Mouse (Mus musculus) midbrain, embryonic 10.5 days (tissue): Measurements from ENCODE around the gene Ppp2r2c. TPM values are rescaled to one million over a fixed set of nuclear protein-coding genes. Genes with fewer than 3 reads are reported as not detected.

Experiments used
- DNase-seq: peaks from one replicate; pipeline ENCODE4 v3.0.0-alpha.2; 2017; ENCODE audit warnings: low spot score
- H3K27ac ChIP-seq: fragments of 300-500 bp; sonication (generic); replicated peaks from 2 replicates; pipeline ENCODE4 v1.5.1; 2016; ENCODE audit warnings: mild to moderate bottlenecking
- H3K27me3 ChIP-seq: fragments of 300-500 bp; sonication (generic); 2 replicates; pipeline ENCODE4 v1.6.1; 2016; ENCODE audit warnings: low read depth, mild to moderate bottlenecking; ENCODE audit not compliant: poor library complexity, severe bottlenecking
- H3K36me3 ChIP-seq: fragments of 300-500 bp; sonication (generic); 2 replicates; pipeline ENCODE4 v1.6.1; 2016; ENCODE audit warnings: mild to moderate bottlenecking, moderate library complexity
- H3K4me1 ChIP-seq: fragments of 300-500 bp; sonication (generic); 2 replicates; pipeline ENCODE4 v1.6.1; 2016
- H3K4me3 ChIP-seq: fragments of 300-500 bp; sonication (generic); 2 replicates; pipeline ENCODE4 v1.5.1; 2016; ENCODE audit warnings: mild to moderate bottlenecking, moderate library complexity
- H3K9me3 ChIP-seq: fragments of 300-500 bp; sonication (generic); replicated peaks from 2 replicates; pipeline ENCODE4 v1.6.1; 2016; ENCODE audit warnings: mild to moderate bottlenecking
- WGBS: fragments of 180-500 bp; shearing (Covaris S2); methylation state at CpG from one replicate; pipeline ENCODE4 v1.1.7; 2016; 5-methylcytosine and 5-hydroxymethylcytosine counted together
- polyA plus RNA-seq: library from polyadenylated mRNA; unstranded; fragments of >200 nt; fragmentation: Nextera tagmentation; extraction: Ambion mirVana; gene quantifications from 2 replicates; pipeline ENCODE4 v1.2.1, GENCODE M21; 2016

The Ppp2r2c gene
- polyA plus RNA-seq, 1 experiment from 2014 or later = 0.48 TPM

- Histone ChIP-seq H3K9me3 (no peaks in the 10 kb centered on the region), H3K27me3 (no peaks in the 10 kb centered on the region), H3K4me1 (peaks cover 21% of the 10 kb centered on the region), H3K4me3 (no peak overlapping the region), H3K27ac (no peak overlapping the region), H3K36me3 (no peaks in the 10 kb centered on the region)
- no peak for DNase-seq
- 76% methylated on average over 4 of the region's 4 CpGs for WGBS
Observed at GRCm38 (mm10) chr5:36891793-36892470, 23.6 kb downstream of the Ppp2r2c start.

GRCm38 (mm10) chr5:36893263-36893662 lies 24.9 kb downstream of the Ppp2r2c start:
- no peak overlapping the region for H3K27ac ChIP-seq
- WGBS = 84% methylated on average over 9 of the region's 9 CpGs

GRCm38 (mm10) chr5:36894070-36894469 lies 25.8 kb downstream of the Ppp2r2c start:
- WGBS = 74% methylated on average over 10 of the region's 10 CpGs
- DNase-seq = no peak
- Histone ChIP-seq H3K9me3 (no peaks in the 10 kb centered on the region), H3K27me3 (no peaks in the 10 kb centered on the region), H3K36me3 (no peaks in the 10 kb centered on the region), H3K27ac (no peak overlapping the region), H3K4me3 (no peak overlapping the region), H3K4me1 (peaks cover 9% of the 10 kb centered on the region)

More at GRCm38 (mm10) chr5:36893263-36893662, 24.9 kb downstream of the Ppp2r2c start:
- Histone ChIP-seq H3K27me3 (no peaks in the 10 kb centered on the region), H3K36me3 (no peaks in the 10 kb centered on the region), H3K4me1 (peaks cover 9% of the 10 kb centered on the region), H3K4me3 (no peak overlapping the region), H3K9me3 (no peaks in the 10 kb centered on the region)
- DNase-seq = no peak

- H3K27me3 ChIP-seq = no peaks in the 10 kb centered on the region
- no peaks in the 10 kb centered on the region for H3K9me3 ChIP-seq
- H3K4me1 ChIP-seq = peaks cover 9% of the 10 kb centered on the region
- H3K4me3 ChIP-seq = no peak overlapping the region
- no peaks in the 10 kb centered on the region for H3K36me3 ChIP-seq
- WGBS = 82% methylated on average over 6 of the region's 6 CpGs
- DNase-seq = no peak
- H3K27ac ChIP-seq = no peak overlapping the region
Observed at GRCm38 (mm10) chr5:36894604-36895368, 26.5 kb downstream of the Ppp2r2c start.

- H3K9me3 ChIP-seq = no peaks in the 10 kb centered on the region
- WGBS = 80% methylated on average over 10 of the region's 10 CpGs
- no peak overlapping the region for H3K27ac ChIP-seq
- no peak for DNase-seq
- no peaks in the 10 kb centered on the region for H3K27me3 ChIP-seq
- peaks cover 2% of the 10 kb centered on the region for H3K4me1 ChIP-seq
- H3K36me3 ChIP-seq = no peaks in the 10 kb centered on the region
- no peak overlapping the region for H3K4me3 ChIP-seq
Observed at GRCm38 (mm10) chr5:36895621-36896573, 27.6 kb downstream of the Ppp2r2c start.

GRCm38 (mm10) chr5:36897999-36898398 lies 29.7 kb downstream of the Ppp2r2c start:
- no peak for DNase-seq
- Histone ChIP-seq H3K27me3 (no peaks in the 10 kb centered on the region), H3K4me1 (no peaks in the 10 kb centered on the region), H3K9me3 (no peaks in the 10 kb centered on the region), H3K36me3 (no peaks in the 10 kb centered on the region), H3K4me3 (no peak overlapping the region), H3K27ac (no peak overlapping the region)
- WGBS = 90% methylated on average over 8 of the region's 8 CpGs

- Histone ChIP-seq H3K27ac (no peak overlapping the region), H3K9me3 (no peaks in the 10 kb centered on the region), H3K4me1 (no peaks in the 10 kb centered on the region), H3K36me3 (no peaks in the 10 kb centered on the region), H3K4me3 (no peak overlapping the region), H3K27me3 (no peaks in the 10 kb centered on the region)
- 84% methylated on average over 11 of the region's 11 CpGs for WGBS
- no peak for DNase-seq
Observed at GRCm38 (mm10) chr5:36898415-36899109, 30.2 kb downstream of the Ppp2r2c start.

- H3K36me3 ChIP-seq = no peaks in the 10 kb centered on the region
- WGBS = 82% methylated on average over 5 of the region's 5 CpGs
- no peaks in the 10 kb centered on the region for H3K4me1 ChIP-seq
- no peak overlapping the region for H3K27ac ChIP-seq
- H3K27me3 ChIP-seq = no peaks in the 10 kb centered on the region
- H3K9me3 ChIP-seq = no peaks in the 10 kb centered on the region
- no peak overlapping the region for H3K4me3 ChIP-seq
- DNase-seq = no peak
Observed at GRCm38 (mm10) chr5:36899392-36899791, 31.1 kb downstream of the Ppp2r2c start.

GRCm38 (mm10) chr5:36900189-36900619 lies 31.9 kb downstream of the Ppp2r2c start:
- H3K27me3 ChIP-seq = no peaks in the 10 kb centered on the region
- H3K4me3 ChIP-seq = no peak overlapping the region
- H3K27ac ChIP-seq = no peak overlapping the region
- WGBS = 75% methylated on average over 6 of the region's 6 CpGs
- H3K4me1 ChIP-seq = no peaks in the 10 kb centered on the region
- DNase-seq = no peak
- H3K9me3 ChIP-seq = no peaks in the 10 kb centered on the region
- no peaks in the 10 kb centered on the region for H3K36me3 ChIP-seq

GRCm38 (mm10) chr5:36902807-36903206 lies 34.5 kb downstream of the Ppp2r2c start:
- WGBS = 93% methylated on average over 2 of the region's 2 CpGs
- Histone ChIP-seq H3K27ac (no peak overlapping the region), H3K4me3 (no peak overlapping the region), H3K36me3 (no peaks in the 10 kb centered on the region), H3K27me3 (no peaks in the 10 kb centered on the region), H3K9me3 (no peaks in the 10 kb centered on the region), H3K4me1 (no peaks in the 10 kb centered on the region)
- DNase-seq = no peak

- WGBS = 94% methylated on average over 2 of the region's 2 CpGs
- DNase-seq = no peak
- H3K9me3 ChIP-seq = no peaks in the 10 kb centered on the region
Observed at GRCm38 (mm10) chr5:36904131-36904530, 35.8 kb downstream of the Ppp2r2c start.

GRCm38 (mm10) chr5:36904703-36905102 lies 36.4 kb downstream of the Ppp2r2c start:
- WGBS = 89% methylated on average over 9 of the region's 9 CpGs
- H3K27ac ChIP-seq = no peak overlapping the region
- H3K4me3 ChIP-seq = no peak overlapping the region
- no peaks in the 10 kb centered on the region for H3K4me1 ChIP-seq
- no peak for DNase-seq
- H3K36me3 ChIP-seq = no peaks in the 10 kb centered on the region
- no peaks in the 10 kb centered on the region for H3K27me3 ChIP-seq
- H3K9me3 ChIP-seq = no peaks in the 10 kb centered on the region

More at GRCm38 (mm10) chr5:36904131-36904530, 35.8 kb downstream of the Ppp2r2c start:
- no peak overlapping the region for H3K4me3 ChIP-seq
- no peak overlapping the region for H3K27ac ChIP-seq
- no peaks in the 10 kb centered on the region for H3K36me3 ChIP-seq
- no peaks in the 10 kb centered on the region for H3K4me1 ChIP-seq
- H3K27me3 ChIP-seq = no peaks in the 10 kb centered on the region
